Mouse (Mus musculus) c-Kit-negative CD71-positive TER-119-positive erythroid progenitor cells, embryonic 14.5 days (primary cell): ENCODE measurements around the gene Fam160a1.

Experiments
- DNase-seq: peaks from one replicate; pipeline ENCODE4 v3.0.0-alpha.2; 2013; ENCODE audit warnings: low read depth, low spot score

Gene Fam160a1

GRCm38 (mm10) chr3:85817191-85817590, at the start of gene Fam160a1:
Fam160a1 (minus strand) TSS chr3:85817291.
- DNase-seq: no peak

- no peak for DNase-seq
Measured at GRCm38 (mm10) chr3:85863996-85864395, 46.9 kb upstream of the Fam160a1 start.

GRCm38 (mm10) chr3:85862886-85863285, 45.8 kb upstream of the Fam160a1 start:
- DNase-seq: no peak

- DNase-seq: no peak
Measured at GRCm38 (mm10) chr3:85860996-85861395, 43.9 kb upstream of the Fam160a1 start.

- DNase-seq: no peak
Measured at GRCm38 (mm10) chr3:85859311-85859710, 42.2 kb upstream of the Fam160a1 start.

- DNase-seq: no peak
Measured at GRCm38 (mm10) chr3:85858140-85859135, 41.3 kb upstream of the Fam160a1 start.

- no peak for DNase-seq
Measured at GRCm38 (mm10) chr3:85857083-85857482, 40.0 kb upstream of the Fam160a1 start.

- no peak for DNase-seq
Measured at GRCm38 (mm10) chr3:85855947-85856346, 38.9 kb upstream of the Fam160a1 start.

- no peak for DNase-seq
Measured at GRCm38 (mm10) chr3:85855043-85855442, 38.0 kb upstream of the Fam160a1 start.

GRCm38 (mm10) chr3:85854143-85854542, 37.1 kb upstream of the Fam160a1 start:
- no peak for DNase-seq

- no peak for DNase-seq
Measured at GRCm38 (mm10) chr3:85853715-85854114, 36.6 kb upstream of the Fam160a1 start.

GRCm38 (mm10) chr3:85850079-85850478, 33.0 kb upstream of the Fam160a1 start:
- DNase-seq: no peak

- DNase-seq: no peak
Measured at GRCm38 (mm10) chr3:85846316-85846715, 29.2 kb upstream of the Fam160a1 start.

GRCm38 (mm10) chr3:85845341-85845740, 28.2 kb upstream of the Fam160a1 start:
- no peak for DNase-seq

GRCm38 (mm10) chr3:85842881-85843218, 25.8 kb upstream of the Fam160a1 start:
- DNase-seq: no peak

- DNase-seq: no peak
Measured at GRCm38 (mm10) chr3:85842177-85842880, 25.2 kb upstream of the Fam160a1 start.

- no peak for DNase-seq
Measured at GRCm38 (mm10) chr3:85841454-85842176, 24.5 kb upstream of the Fam160a1 start.

GRCm38 (mm10) chr3:85833627-85834026, 16.5 kb upstream of the Fam160a1 start:
- no peak for DNase-seq

- DNase-seq: no peak
Measured at GRCm38 (mm10) chr3:85832490-85833155, 15.5 kb upstream of the Fam160a1 start.

GRCm38 (mm10) chr3:85831785-85832184, 14.7 kb upstream of the Fam160a1 start:
- no peak for DNase-seq

- no peak for DNase-seq
Measured at GRCm38 (mm10) chr3:85829047-85829446, 12.0 kb upstream of the Fam160a1 start.
